ENCODE assay signal across 18 mouse cellular contexts in the genomic region with DNA sequence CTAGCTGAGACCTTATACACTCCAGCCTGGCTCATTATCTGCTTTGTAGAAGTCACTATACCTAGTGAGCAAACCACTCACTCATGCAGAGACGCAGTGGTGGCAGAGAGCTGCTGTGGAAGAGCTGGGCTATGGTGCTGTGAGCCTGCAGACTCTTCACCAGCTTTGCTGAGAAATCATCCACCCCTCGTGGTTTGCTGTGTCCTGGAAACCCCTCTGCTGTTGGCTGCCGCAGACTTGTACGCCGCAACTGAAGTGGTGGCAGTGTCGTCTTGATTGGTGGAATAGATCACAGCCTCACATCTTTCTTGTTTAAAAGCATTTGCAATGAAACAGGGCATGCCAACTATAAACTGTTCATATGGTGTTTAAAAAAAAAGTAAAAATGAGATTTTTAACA. TPM values are rescaled to one million over a fixed set of nuclear protein-coding genes. Genes with fewer than 3 reads are reported as not detected.
"Had no signal": no experiment of that assay in that cellular context is flagged by ENCODE, and none has a peak within 500 bp of the region (broad histone marks: within the 10 kb centered on the region; RNA-seq: fewer than 3 reads in every experiment).

No protein-coding gene starts in this region.

- H3K4me2 ChIP-seq: kidney, embryonic 15.5 days; liver, embryonic 13.5 days; midbrain, embryonic 12.5 days; midbrain, embryonic 15.5 days; neural tube, embryonic 13.5 days; stomach, embryonic 15.5 days had no signal

- H3K27ac ChIP-seq: kidney, embryonic 15.5 days; liver, embryonic 13.5 days; midbrain, embryonic 12.5 days; midbrain, embryonic 15.5 days; neural tube, embryonic 13.5 days; stomach, embryonic 15.5 days had no signal

- H3K4me3 ChIP-seq: kidney, embryonic 15.5 days; liver, embryonic 13.5 days; midbrain, embryonic 12.5 days; midbrain, embryonic 15.5 days; neural tube, embryonic 13.5 days; stomach, embryonic 15.5 days had no signal

- H3K9me3 ChIP-seq: kidney, embryonic 15.5 days; liver, embryonic 13.5 days; midbrain, embryonic 12.5 days; midbrain, embryonic 15.5 days; neural tube, embryonic 13.5 days; stomach, embryonic 15.5 days had no signal

- ATAC-seq: midbrain, embryonic 15.5 days had no signal

- H3K9ac ChIP-seq: kidney, embryonic 15.5 days; liver, embryonic 13.5 days; midbrain, embryonic 12.5 days; midbrain, embryonic 15.5 days; neural tube, embryonic 13.5 days; stomach, embryonic 15.5 days had no signal

- H3K27me3 ChIP-seq: kidney, embryonic 15.5 days; liver, embryonic 13.5 days; midbrain, embryonic 12.5 days; midbrain, embryonic 15.5 days; neural tube, embryonic 13.5 days; stomach, embryonic 15.5 days had no signal

- H3K4me1 ChIP-seq: kidney, embryonic 15.5 days; midbrain, embryonic 12.5 days; midbrain, embryonic 15.5 days; stomach, embryonic 15.5 days had no signal

- DNase-seq: kidney, adult 11 months; kidney, adult 8-10 months; kidney, postnatal 10 days; kidney, postnatal 36 days; liver, embryonic 13.5 days; lung, adult 2 months; lung, postnatal 14 days; lung, postnatal 4 days; retina, postnatal 1 day; right cerebral cortex, postnatal 25 days; spleen, adult 18-20 months; thymus, postnatal 25 days had no signal

RNA-seq across cellular contexts. Expression of a gene that starts 53.8 kb away (rescaled TPM):
- polyA plus RNA-seq: liver, adult 2 months had no signal
